Mouse (Mus musculus) cerebellum, adult 2 months (tissue): ENCODE measurements around the gene Insrr. TPM values are rescaled to one million over a fixed set of nuclear protein-coding genes. Genes with fewer than 3 reads are reported as not detected.
"Not testable (repeated sequence)": the region's sequence is repeated elsewhere in the genome, so short reads cannot be mapped to it uniquely, and the experiment has no call there.

Experiments
- DNase-seq, 2 experiments: peaks; one replicate each; pipeline ENCODE4 v3.0.0; 2021
- H3K27ac ChIP-seq: fragments of 200-500 bp; 2 replicates; pipeline ENCODE4 v1.5.1; 2012; ENCODE audit warnings: low read length, control low read depth, inconsistent platforms; ENCODE audit not compliant: insufficient read depth
- H3K27me3 ChIP-seq: fragments of 200-500 bp; 2 replicates; pipeline ENCODE4 v1.6.1; 2012; ENCODE audit warnings: inconsistent platforms, mild to moderate bottlenecking, low read length, moderate library complexity; ENCODE audit not compliant: control insufficient read depth, insufficient read depth
- H3K4me1 ChIP-seq: fragments of 200-500 bp; 2 replicates; pipeline ENCODE4 v1.6.1; 2011; ENCODE audit warnings: low read length; ENCODE audit not compliant: control insufficient read depth, insufficient read depth
- H3K4me3 ChIP-seq: fragments of 200-500 bp; replicated peaks from 2 replicates; pipeline ENCODE3; 2011; ENCODE audit warnings: mild to moderate bottlenecking, low read depth, low read length, control low read depth; ENCODE audit not compliant: insufficient read depth
- CTCF ChIP-seq: fragments of 200-500 bp; IDR thresholded peaks from 2 replicates; pipeline ENCODE4 v1.5.1; 2011; ENCODE audit warnings: low read depth, mild to moderate bottlenecking, control low read depth, low read length, moderate library complexity, borderline replicate concordance; ENCODE audit not compliant: insufficient read depth
- POLR2A ChIP-seq: fragments of 200-500 bp; IDR thresholded peaks from 2 replicates; pipeline ENCODE4 v1.6.1; 2011; ENCODE audit warnings: low read length, control low read depth, borderline replicate concordance; ENCODE audit not compliant: insufficient read depth
- WGBS: fragments of 180-500 bp; shearing (Covaris S2); methylation state at CpG from one replicate; pipeline ENCODE4 v1.1.7; 2018; 5-methylcytosine and 5-hydroxymethylcytosine counted together
- polyA plus RNA-seq: library from polyadenylated mRNA; depleted of rRNA; stranded (reverse); fragments of >200 nt; gene quantifications from 2 replicates; pipeline ENCODE4 v1.2.3, GENCODE M21; 2012

Insrr gene
- polyA plus RNA-seq, 1 experiment: 1.4 TPM

- no peak for TF ChIP-seq POLR2A
- TF ChIP-seq CTCF: no peak
- DNase-seq: no peak
- no peak overlapping the region for H3K27ac ChIP-seq
- H3K27me3 ChIP-seq: no peaks in the 10 kb centered on the region
- H3K4me3 ChIP-seq: no peak overlapping the region
- WGBS: 59% methylated on average over 12 of the region's 12 CpGs
- H3K4me1 ChIP-seq: no peaks in the 10 kb centered on the region
These were observed 21.5 kb downstream of the Insrr start for GRCm38 (mm10) chr3:87818226-87818625.

GRCm38 (mm10) chr3:87824206-87824605 is 27.5 kb downstream of the Insrr start, which contains the start of gene Pear1:
Gene Pear1 (minus strand): TSS chr3:87824306.
- WGBS: 100% methylated on average over 1 of the region's 1 CpGs
- DNase-seq, H3K27me3 ChIP-seq, H3K4me1 ChIP-seq, H3K4me3 ChIP-seq, H3K27ac ChIP-seq: not testable (repeated sequence)

- Histone ChIP-seq H3K27me3 (no peaks in the 10 kb centered on the region; the same call in 1 of the 2 replicates), H3K27ac (no peak overlapping the region), H3K4me3 (no peak overlapping the region), H3K4me1 (no peaks in the 10 kb centered on the region)
- DNase-seq: no peak
- TF ChIP-seq CTCF: no peak
- TF ChIP-seq POLR2A: no peak
- 38% methylated on average over 4 of the region's 4 CpGs for WGBS
These were observed 31.7 kb downstream of the Insrr start for GRCm38 (mm10) chr3:87828435-87828834.

GRCm38 (mm10) chr3:87829025-87829424 is 32.3 kb downstream of the Insrr start:
- Histone ChIP-seq H3K4me3 (no peak overlapping the region), H3K4me1 (no peaks in the 10 kb centered on the region), H3K27me3 (no peaks in the 10 kb centered on the region; the same call in 1 of the 2 replicates), H3K27ac (no peak overlapping the region)
- TF ChIP-seq POLR2A (no peak), CTCF (no peak)
- DNase-seq: no peak
- 52% methylated on average over 10 of the region's 10 CpGs for WGBS

- no peak overlapping the region for H3K4me3 ChIP-seq
- TF ChIP-seq POLR2A: no peak
- TF ChIP-seq CTCF: no peak
- no peak for DNase-seq
- H3K27ac ChIP-seq: no peak overlapping the region
- H3K27me3 ChIP-seq: no peaks in the 10 kb centered on the region; the same call in 1 of the 2 replicates
- no peaks in the 10 kb centered on the region for H3K4me1 ChIP-seq
- 82% methylated on average over 7 of the region's 7 CpGs for WGBS
These were observed 35.5 kb downstream of the Insrr start for GRCm38 (mm10) chr3:87832109-87832859.

- H3K4me1 ChIP-seq: no peaks in the 10 kb centered on the region
- H3K27me3 ChIP-seq: no peaks in the 10 kb centered on the region; the same call in 1 of the 2 replicates
- H3K4me3 ChIP-seq: no peak overlapping the region
- no peak for DNase-seq
- WGBS: 62% methylated on average over 5 of the region's 5 CpGs
- TF ChIP-seq POLR2A (no peak), CTCF (peak; percentile 4; the same call in 1 of the 2 replicates)
- no peak overlapping the region for H3K27ac ChIP-seq
These were observed 36.7 kb downstream of the Insrr start for GRCm38 (mm10) chr3:87833482-87833881.

GRCm38 (mm10) chr3:87838622-87839021 is 41.9 kb downstream of the Insrr start:
- Histone ChIP-seq H3K4me1 (no peaks in the 10 kb centered on the region), H3K27me3 (no peaks in the 10 kb centered on the region), H3K27ac (no peak overlapping the region), H3K4me3 (no peak overlapping the region)
- WGBS: 2% methylated on average over 4 of the region's 4 CpGs
- TF ChIP-seq POLR2A (no peak), CTCF (peak; percentile 82)
- DNase-seq: peak; percentile 46 to 69

GRCm38 (mm10) chr3:87840858-87841257 is 44.1 kb downstream of the Insrr start:
- Histone ChIP-seq H3K27ac (no peak overlapping the region), H3K27me3 (no peaks in the 10 kb centered on the region), H3K4me1 (no peaks in the 10 kb centered on the region), H3K4me3 (no peak overlapping the region)
- TF ChIP-seq CTCF: no peak
- TF ChIP-seq POLR2A: no peak
- no peak for DNase-seq

GRCm38 (mm10) chr3:87844981-87845380 is 48.2 kb downstream of the Insrr start:
- no peaks in the 10 kb centered on the region for H3K27me3 ChIP-seq
- no peak overlapping the region for H3K27ac ChIP-seq
- H3K4me3 ChIP-seq: no peak overlapping the region
- 81% methylated on average over 4 of the region's 4 CpGs for WGBS
- no peak for DNase-seq
- H3K4me1 ChIP-seq: no peaks in the 10 kb centered on the region
- no peak for TF ChIP-seq POLR2A
- TF ChIP-seq CTCF: no peak
